Mouse (Mus musculus) heart, embryonic 16.5 days (tissue): ENCODE results near the gene Hoxc11. TPM values are rescaled to one million over a fixed set of nuclear protein-coding genes. Genes with fewer than 3 reads are reported as not detected.
A peak's percentile ranks its signal among the peaks of the same experiment; 100 is the strongest.

Source experiments
- ATAC-seq: fragments of 200-750 bp; cut with Nextera tagmentation; replicated peaks from 2 replicates; pipeline ENCODE4 v1.8.0; 2017; ENCODE audit warnings: moderate number of reproducible peaks; ENCODE audit not compliant: insufficient read depth, low FRiP score; ENCODE audit errors: extremely low read depth
- H3K27ac ChIP-seq: fragments of 300-500 bp; sonication (generic); 2 replicates; pipeline ENCODE4 v1.5.1; 2014; ENCODE audit warnings: mild to moderate bottlenecking, low read length, control low read depth, moderate library complexity
- H3K27me3 ChIP-seq: fragments of 300-500 bp; sonication (generic); 2 replicates; pipeline ENCODE4 v1.6.1; 2014; ENCODE audit warnings: low read length, mixed read lengths; ENCODE audit not compliant: control insufficient read depth, insufficient read depth
- H3K36me3 ChIP-seq: fragments of 300-500 bp; sonication (generic); 2 replicates; pipeline ENCODE4 v1.6.1; 2014; ENCODE audit not compliant: control insufficient read depth, insufficient read depth
- H3K4me1 ChIP-seq: fragments of 300-500 bp; sonication (generic); 2 replicates; pipeline ENCODE4 v1.6.1; 2014; ENCODE audit warnings: low read length, mixed read lengths; ENCODE audit not compliant: control insufficient read depth, insufficient read depth
- H3K4me2 ChIP-seq: fragments of 300-500 bp; sonication (generic); 2 replicates; pipeline ENCODE4 v1.6.1; 2014; ENCODE audit warnings: low read depth, mild to moderate bottlenecking, control low read depth, low read length
- H3K4me3 ChIP-seq: fragments of 300-500 bp; sonication (generic); 2 replicates; pipeline ENCODE4 v1.5.1; 2014; ENCODE audit warnings: mild to moderate bottlenecking, control low read depth, low read length
- H3K9ac ChIP-seq: fragments of 300-500 bp; sonication (generic); 2 replicates; pipeline ENCODE4 v1.6.1; 2014; ENCODE audit warnings: low read length, control low read depth
- H3K9me3 ChIP-seq: fragments of 300-500 bp; sonication (generic); replicated peaks from 2 replicates; pipeline ENCODE4 v1.6.1; 2016; ENCODE audit warnings: low read length; ENCODE audit not compliant: control insufficient read depth
- WGBS: fragments of 180-500 bp; shearing (Covaris S2); extraction: QIAGEN DNeasy Blood & Tissue Kit; methylation state at CpG from one replicate; pipeline ENCODE4 v1.1.7; 2014; 5-methylcytosine and 5-hydroxymethylcytosine counted together
- polyA plus RNA-seq: library from polyadenylated mRNA; unstranded; fragments of >200 nt; fragmentation: Nextera tagmentation; extraction: Ambion mirVana; gene quantifications from 2 replicates; pipeline ENCODE4 v1.2.1, GENCODE M21; 2015

Hoxc11 gene
- polyA plus RNA-seq, 1 experiment from 2014 or later, result not detected

DNA sequence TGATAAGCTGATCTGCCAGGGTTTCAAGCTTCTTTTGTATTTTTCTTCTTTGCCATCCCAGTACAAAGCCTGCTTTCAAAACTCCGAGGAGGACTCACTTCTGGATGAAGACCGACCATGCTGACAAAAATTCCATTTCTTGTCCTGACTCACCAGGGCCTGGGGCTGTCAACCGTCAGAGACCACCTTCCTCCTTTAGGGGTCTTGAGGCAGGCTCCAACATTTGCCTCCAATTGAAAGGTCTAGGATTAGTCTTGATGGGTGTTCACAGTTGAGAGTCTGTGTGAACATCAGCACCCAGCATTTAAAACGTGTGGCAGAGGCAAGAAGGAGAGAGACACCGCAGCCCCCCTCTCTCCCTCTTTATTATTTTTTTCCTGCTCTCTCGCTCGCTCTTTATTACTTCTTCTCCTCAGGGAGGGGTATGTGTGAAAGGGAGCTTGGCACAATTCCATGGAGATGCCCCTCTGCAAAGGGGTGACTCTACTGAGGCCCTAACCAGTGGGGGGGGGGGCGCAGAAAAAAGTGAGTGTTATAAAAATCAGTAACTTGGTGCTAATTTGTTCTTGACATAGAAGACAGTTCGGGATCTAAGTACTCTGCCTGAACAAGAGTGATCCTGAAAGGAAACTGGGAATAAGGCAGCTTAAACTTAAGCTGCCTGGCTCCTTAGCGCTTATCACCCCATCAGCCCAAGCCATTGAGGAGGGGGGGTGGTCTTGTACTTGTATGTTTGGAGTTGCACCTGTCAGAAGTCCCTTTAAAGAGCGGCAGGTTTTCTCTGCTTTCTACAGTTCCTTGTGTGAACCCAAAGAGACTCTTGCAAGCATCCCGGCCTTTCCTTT is 34.7 kb upstream of the Hoxc11 start:
- Histone ChIP-seq H3K4me3 (no peak overlapping the region), H3K4me2 (no peak overlapping the region), H3K36me3 (no peaks in the 10 kb centered on the region), H3K27ac (no peak overlapping the region), H3K9ac (no peak overlapping the region), H3K9me3 (no peaks in the 10 kb centered on the region; the same call in 1 of the 2 replicates), H3K27me3 (peaks cover 93% of the 10 kb centered on the region), H3K4me1 (peaks cover 3% of the 10 kb centered on the region; the same call in 1 of the 2 replicates)
- ATAC-seq, result no peak
- 5% methylated on average over 12 of the region's 12 CpGs for WGBS

DNA sequence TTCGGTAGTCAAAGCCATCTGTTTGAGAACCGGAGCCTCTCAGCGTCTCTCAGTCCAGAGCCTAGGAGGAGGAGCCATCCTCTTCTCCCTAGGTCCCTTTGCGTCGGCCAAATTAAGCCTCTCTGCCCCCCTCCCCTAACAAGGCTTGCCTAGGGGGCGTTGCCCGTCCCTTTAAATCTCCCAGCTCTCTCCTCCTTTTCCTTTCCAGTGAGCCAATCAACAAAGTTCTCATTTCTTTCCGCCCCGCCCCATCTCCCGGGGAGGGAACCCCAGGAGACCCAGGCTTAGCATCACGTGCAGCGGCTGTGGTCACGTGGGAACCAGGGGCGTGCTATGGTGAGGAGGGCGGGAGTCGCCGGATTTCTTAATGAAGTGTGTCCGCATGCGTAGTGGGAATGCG is 33.6 kb upstream of the Hoxc11 start:
- WGBS, result under 1% methylated on average over 17 of the region's 20 CpGs
- Histone ChIP-seq H3K9ac (no peak overlapping the region), H3K4me3 (peak overlapping the region; percentile 34), H3K4me1 (peaks cover 3% of the 10 kb centered on the region; the same call in 1 of the 2 replicates), H3K4me2 (peak overlapping the region; percentile 38), H3K9me3 (no peaks in the 10 kb centered on the region; the same call in 1 of the 2 replicates), H3K27me3 (peaks cover 95% of the 10 kb centered on the region), H3K36me3 (no peaks in the 10 kb centered on the region), H3K27ac (no peak overlapping the region)
- no peak; the same call in 1 of the 2 replicates for ATAC-seq

DNA sequence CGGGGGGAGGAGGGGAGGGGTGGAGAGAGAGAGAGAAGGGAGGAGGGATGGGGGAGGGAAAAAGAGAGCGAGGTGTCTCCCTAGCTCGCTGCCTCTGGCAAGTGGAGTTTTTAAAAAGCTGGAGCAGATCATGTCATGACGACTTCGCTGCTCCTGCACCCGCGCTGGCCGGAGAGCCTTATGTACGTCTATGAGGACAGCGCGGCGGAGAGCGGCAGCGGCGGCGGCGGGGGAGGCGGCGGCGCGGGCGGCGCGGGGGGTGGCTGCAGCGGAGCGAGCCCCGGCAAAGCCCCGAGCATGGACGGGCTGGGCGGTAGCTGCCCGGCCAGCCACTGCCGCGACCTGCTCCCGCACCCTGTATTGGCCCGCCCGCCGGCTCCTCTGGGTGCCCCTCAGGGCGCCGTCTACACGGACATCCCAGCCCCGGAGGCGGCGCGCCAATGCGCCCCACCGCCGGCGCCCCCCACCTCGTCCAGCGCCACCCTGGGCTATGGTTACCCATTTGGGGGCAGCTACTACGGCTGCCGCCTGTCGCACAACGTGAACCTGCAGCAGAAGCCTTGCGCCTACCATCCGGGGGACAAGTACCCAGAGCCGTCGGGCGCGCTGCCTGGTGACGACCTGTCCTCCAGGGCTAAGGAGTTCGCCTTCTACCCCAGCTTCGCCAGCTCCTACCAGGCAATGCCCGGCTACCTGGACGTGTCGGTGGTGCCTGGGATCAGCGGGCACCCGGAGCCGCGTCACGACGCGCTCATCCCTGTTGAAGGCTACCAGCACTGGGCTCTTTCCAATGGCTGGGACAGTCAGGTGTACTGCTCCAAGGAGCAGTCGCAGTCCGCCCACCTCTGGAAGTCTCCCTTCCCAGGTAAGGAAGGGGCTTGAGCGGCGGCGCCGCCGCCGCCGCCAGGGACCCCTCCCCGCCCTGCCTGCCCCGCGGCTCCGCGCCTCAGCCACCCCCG is 32.9 kb upstream of the Hoxc11 start, which contains the start of gene Hoxc13:
Gene Hoxc13 (plus strand): TSS at position 51 of the 959 bp plus-strand sequence.
- no peak within 1 kb of the TSS for H3K27ac ChIP-seq
- no peaks in the 10 kb centered on the region; the same call in 1 of the 2 replicates for H3K9me3 ChIP-seq
- no peak within 1 kb of the TSS for H3K9ac ChIP-seq
- H3K27me3 ChIP-seq, result peaks cover 95% of the 10 kb centered on the region
- H3K36me3 ChIP-seq, result no peaks in the 10 kb centered on the region
- peak within 1 kb of the TSS; percentile 34 for H3K4me3 ChIP-seq
- H3K4me2 ChIP-seq, result peak within 1 kb of the TSS; percentile 38
- ATAC-seq, result no peak
- peaks cover 3% of the 10 kb centered on the region; the same call in 1 of the 2 replicates for H3K4me1 ChIP-seq
- WGBS, result under 1% methylated on average over 86 of the region's 88 CpGs

DNA sequence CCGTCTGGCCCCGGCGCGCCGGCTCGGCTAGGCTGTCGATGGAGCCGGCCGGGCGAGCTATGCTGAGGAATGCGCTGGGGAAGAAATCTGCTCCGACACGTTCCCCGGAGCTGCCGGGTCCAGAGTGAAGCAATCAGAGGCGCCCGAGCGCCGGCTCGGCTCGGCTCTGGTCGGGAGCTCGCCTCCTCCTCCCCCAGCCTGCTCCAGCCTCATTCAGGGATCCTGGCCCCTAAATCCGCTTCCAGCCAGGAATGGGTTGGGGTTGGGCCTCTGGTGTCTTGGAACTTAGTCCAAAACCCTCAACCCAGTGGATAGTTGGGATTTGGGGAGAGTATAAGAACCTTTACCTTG is 32.2 kb upstream of the Hoxc11 start:
- peaks cover 3% of the 10 kb centered on the region; the same call in 1 of the 2 replicates for H3K4me1 ChIP-seq
- no peak overlapping the region for H3K27ac ChIP-seq
- H3K27me3 ChIP-seq, result peaks cover 95% of the 10 kb centered on the region
- no peaks in the 10 kb centered on the region; the same call in 1 of the 2 replicates for H3K9me3 ChIP-seq
- 1% methylated on average over 24 of the region's 24 CpGs for WGBS
- H3K4me2 ChIP-seq, result no peak overlapping the region
- H3K9ac ChIP-seq, result no peak overlapping the region
- H3K36me3 ChIP-seq, result no peaks in the 10 kb centered on the region
- H3K4me3 ChIP-seq, result no peak overlapping the region
- ATAC-seq, result no peak

DNA sequence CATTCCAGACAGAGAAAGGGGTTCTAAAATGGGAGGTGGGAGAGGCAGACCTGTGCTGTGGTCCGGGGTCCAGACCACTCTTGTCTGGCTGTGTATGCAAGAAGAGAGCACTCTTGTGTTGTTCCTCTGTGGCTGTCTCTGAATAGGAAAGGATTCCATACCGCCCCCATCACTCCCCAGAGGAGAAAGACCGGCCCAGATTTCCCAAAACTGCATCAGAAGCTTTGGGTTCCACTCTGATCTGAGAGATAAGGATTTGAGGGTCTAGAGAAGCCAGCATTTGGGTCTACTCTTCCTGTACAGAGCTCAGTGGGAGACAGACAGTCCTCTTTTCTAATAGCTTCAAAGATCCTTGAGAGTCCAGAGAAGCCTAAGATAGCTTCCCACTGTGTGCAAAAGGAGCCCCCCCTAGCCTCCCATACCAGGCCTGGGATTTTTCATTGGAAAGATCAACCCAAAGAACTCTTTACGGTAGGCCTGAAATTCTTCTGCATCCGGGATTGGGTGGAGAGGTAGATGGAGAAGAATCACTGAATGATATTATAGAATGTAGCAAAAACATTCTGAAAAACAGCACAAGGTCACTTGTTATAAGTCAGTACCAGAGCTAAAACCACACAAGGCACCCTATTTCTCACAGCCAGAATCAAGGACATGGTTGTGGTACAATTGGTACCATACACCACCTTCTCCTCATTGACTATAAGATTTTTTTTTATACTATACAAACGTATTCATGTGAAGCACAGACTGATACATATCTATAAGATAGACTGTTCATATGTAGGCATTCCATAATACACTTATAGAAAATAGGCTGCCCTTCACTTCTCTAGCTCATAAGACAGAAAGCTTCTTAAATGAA is 31.4 kb upstream of the Hoxc11 start:
- no peak for ATAC-seq
- Histone ChIP-seq H3K27me3 (peaks cover 95% of the 10 kb centered on the region), H3K36me3 (no peaks in the 10 kb centered on the region), H3K27ac (no peak overlapping the region), H3K4me3 (no peak overlapping the region), H3K4me1 (peaks cover 3% of the 10 kb centered on the region; the same call in 1 of the 2 replicates), H3K4me2 (no peak overlapping the region), H3K9me3 (no peaks in the 10 kb centered on the region), H3K9ac (no peak overlapping the region)
- 13% methylated on average over 6 of the region's 6 CpGs for WGBS

DNA sequence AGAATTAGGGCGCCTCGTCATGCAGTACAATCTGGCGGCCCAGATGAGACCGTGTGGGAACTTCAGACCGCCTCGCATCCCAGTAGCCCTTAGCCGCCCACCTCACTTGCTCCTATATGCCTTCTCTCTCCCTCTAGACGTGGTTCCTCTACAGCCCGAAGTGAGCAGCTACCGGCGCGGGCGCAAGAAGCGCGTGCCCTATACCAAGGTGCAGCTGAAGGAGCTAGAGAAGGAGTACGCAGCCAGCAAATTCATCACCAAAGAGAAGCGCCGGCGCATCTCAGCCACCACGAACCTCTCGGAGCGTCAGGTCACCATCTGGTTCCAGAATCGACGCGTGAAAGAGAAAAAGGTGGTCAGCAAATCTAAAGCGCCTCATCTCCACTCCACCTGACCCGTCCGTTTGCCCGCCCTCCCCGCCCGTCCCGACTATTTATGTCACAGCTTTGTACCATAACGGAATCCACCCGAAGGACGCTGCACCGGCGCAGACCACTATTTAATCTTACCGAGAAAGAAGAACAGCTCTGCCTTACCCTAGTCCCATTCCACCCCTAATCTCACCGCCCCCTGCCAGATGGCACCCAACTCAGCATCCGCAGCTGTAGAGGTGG is 27.1 kb upstream of the Hoxc11 start:
- Histone ChIP-seq H3K27ac (no peak overlapping the region), H3K9me3 (no peaks in the 10 kb centered on the region), H3K36me3 (no peaks in the 10 kb centered on the region), H3K27me3 (peaks cover 96% of the 10 kb centered on the region), H3K9ac (no peak overlapping the region), H3K4me3 (no peak overlapping the region), H3K4me1 (no peaks in the 10 kb centered on the region), H3K4me2 (no peak overlapping the region)
- WGBS, result 2% methylated on average over 40 of the region's 40 CpGs
- ATAC-seq, result no peak

DNA sequence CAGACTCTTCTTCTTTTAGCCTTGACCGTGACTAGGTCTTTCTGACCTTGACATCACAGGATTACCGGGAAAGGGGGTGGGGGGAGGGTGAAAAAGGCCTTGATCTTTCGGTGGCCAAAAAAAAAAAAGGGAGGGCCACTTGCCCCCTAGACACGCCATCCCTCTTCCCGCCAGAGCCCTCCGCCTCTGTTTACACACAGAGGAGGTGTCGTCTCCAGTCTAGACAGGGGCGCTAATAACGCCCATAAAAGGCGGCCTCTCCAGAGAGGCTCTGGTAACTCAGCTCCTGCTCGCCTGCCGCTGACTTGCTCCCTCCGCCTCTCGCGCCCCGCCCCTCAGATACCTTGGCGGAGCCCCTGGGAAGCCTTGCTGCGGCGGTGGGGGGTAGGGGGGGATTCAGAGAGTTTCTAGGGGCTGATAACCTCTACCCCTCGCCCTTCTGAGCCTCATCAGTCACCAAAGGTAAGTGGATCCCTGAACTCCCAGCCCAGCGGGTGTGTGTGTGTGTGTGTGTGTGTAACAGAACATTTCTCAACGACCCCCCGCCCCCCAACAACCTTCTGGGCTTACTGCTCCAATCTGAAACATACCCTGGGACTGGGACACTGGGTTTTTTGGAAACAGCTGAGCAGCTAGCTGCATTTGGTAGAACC is 22.4 kb upstream of the Hoxc11 start:
- WGBS, result 0% methylated on average over 23 of the region's 23 CpGs
- H3K4me2 ChIP-seq, result no peak overlapping the region
- no peak overlapping the region for H3K27ac ChIP-seq
- no peak overlapping the region for H3K4me3 ChIP-seq
- ATAC-seq, result no peak
- H3K36me3 ChIP-seq, result no peaks in the 10 kb centered on the region
- H3K4me1 ChIP-seq, result no peaks in the 10 kb centered on the region
- H3K27me3 ChIP-seq, result peaks cover 100% of the 10 kb centered on the region
- H3K9me3 ChIP-seq, result no peaks in the 10 kb centered on the region
- no peak overlapping the region for H3K9ac ChIP-seq

DNA sequence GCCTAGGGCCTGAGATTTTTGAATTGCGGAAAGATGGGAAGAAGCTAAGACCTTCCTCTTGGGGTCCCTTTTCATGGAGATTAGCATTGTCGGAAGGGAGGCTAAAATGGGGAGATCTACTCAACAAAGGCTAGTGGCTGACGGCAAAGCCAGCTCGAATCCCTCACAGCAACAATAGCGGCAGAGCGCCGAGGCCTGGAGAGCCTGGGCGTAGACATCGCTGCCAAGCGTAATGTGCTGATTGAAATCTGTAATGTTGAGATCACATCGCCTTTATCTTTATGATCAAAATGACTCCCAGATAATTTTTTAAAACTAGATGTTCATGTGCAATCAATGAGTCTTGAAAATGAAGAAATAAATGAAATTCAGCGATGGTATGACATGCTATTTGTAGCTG is 19.8 kb upstream of the Hoxc11 start:
- H3K4me3 ChIP-seq, result no peak overlapping the region
- H3K4me2 ChIP-seq, result no peak overlapping the region
- peaks cover 99% of the 10 kb centered on the region for H3K27me3 ChIP-seq
- 3% methylated on average over 12 of the region's 12 CpGs for WGBS
- H3K4me1 ChIP-seq, result no peaks in the 10 kb centered on the region
- no peak overlapping the region for H3K27ac ChIP-seq
- no peak for ATAC-seq
- no peak overlapping the region for H3K9ac ChIP-seq
- H3K9me3 ChIP-seq, result no peaks in the 10 kb centered on the region
- H3K36me3 ChIP-seq, result no peaks in the 10 kb centered on the region
